Mouse (Mus musculus) C2C12 (cell line): ENCODE data around the gene Elmo3. TPM values are rescaled to one million over a fixed set of nuclear protein-coding genes. Genes with fewer than 3 reads are reported as not detected.

Experiments
- H3K27me3 ChIP-seq: one replicate; pipeline ENCODE4 v1.6.1; 2011; ENCODE audit not compliant: control insufficient read depth, insufficient read depth, insufficient read length
- H3K36me3 ChIP-seq: one replicate; pipeline ENCODE4 v1.6.1; 2011; ENCODE audit not compliant: control insufficient read depth, insufficient read depth
- H3K4me3 ChIP-seq: one replicate; pipeline ENCODE4 v1.5.1; 2011; ENCODE audit warnings: mild to moderate bottlenecking, control low read depth; ENCODE audit not compliant: poor library complexity, insufficient read depth, severe bottlenecking
- H3K79me2 ChIP-seq: one replicate; pipeline ENCODE4 v1.6.1; 2011; ENCODE audit not compliant: control insufficient read depth, insufficient read depth
- H3K79me3 ChIP-seq: one replicate; pipeline ENCODE4 v1.6.1; 2011; ENCODE audit warnings: low read depth, control low read depth
- H3ac ChIP-seq: one replicate; pipeline ENCODE3; 2011; ENCODE audit warnings: low read depth; ENCODE audit not compliant: control insufficient read depth, insufficient read length
- CEBPB ChIP-seq: IDR thresholded peaks from one replicate; pipeline ENCODE4 v1.6.1; 2011; ENCODE audit warnings: low read depth, mild to moderate bottlenecking, control low read depth, moderate library complexity
- CTCF ChIP-seq: IDR thresholded peaks from one replicate; pipeline ENCODE4 v1.5.1; 2011; ENCODE audit not compliant: control insufficient read depth, insufficient read depth, insufficient read length
- FOSL1 ChIP-seq: IDR thresholded peaks from one replicate; pipeline ENCODE4 v1.8.0; 2011; ENCODE audit warnings: mild to moderate bottlenecking, low read length; ENCODE audit not compliant: poor library complexity, insufficient read depth, severe bottlenecking
- MAX ChIP-seq: IDR thresholded peaks from one replicate; pipeline ENCODE4 v1.6.1; 2011; ENCODE audit warnings: mild to moderate bottlenecking, control low read depth
- MYOD1 ChIP-seq: IDR thresholded peaks from one replicate; pipeline ENCODE4 v1.6.1; 2011; ENCODE audit warnings: low read depth; ENCODE audit not compliant: control insufficient read depth, insufficient read length
- MYOG ChIP-seq: IDR thresholded peaks from one replicate; pipeline ENCODE4 v1.6.1; 2011; ENCODE audit not compliant: control insufficient read depth, insufficient read length; ENCODE audit errors: extremely low read depth
- USF1 ChIP-seq: IDR thresholded peaks from one replicate; pipeline ENCODE4 v1.6.1; 2011; ENCODE audit warnings: low read depth, mild to moderate bottlenecking, control low read depth, moderate library complexity
- polyA plus RNA-seq: library from polyadenylated mRNA; unstranded; fragments of >200 nt; fragmentation: generic; extraction: Trizol; gene quantifications from one replicate; pipeline ENCODE4 v1.2.1, GENCODE M21; 2012; ENCODE audit warnings: missing spikeins

The Elmo3 gene
- polyA plus RNA-seq, 1 experiment, result 0.50 TPM

DNA sequence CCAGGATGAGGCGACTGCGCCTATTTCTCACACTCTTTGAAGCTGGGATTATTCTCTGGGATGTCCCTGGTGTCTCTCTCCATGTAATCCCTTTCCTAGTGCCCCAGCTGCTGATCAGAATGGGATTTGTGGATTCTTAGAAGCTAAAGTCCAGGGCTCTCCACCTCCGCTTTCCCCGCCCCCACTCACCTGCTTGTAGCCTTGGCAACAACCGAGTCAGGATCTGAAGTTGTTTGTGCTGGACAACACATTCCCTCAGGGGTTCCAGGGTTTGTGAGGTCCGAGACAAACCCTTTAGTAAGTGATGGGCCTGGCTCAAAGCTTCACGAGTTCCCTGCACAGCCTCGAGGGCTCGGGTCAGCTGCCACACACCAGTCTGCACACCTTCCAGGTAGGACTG is 10.6 kb upstream of the Elmo3 start:
- peaks cover 21% of the 10 kb centered on the region for H3K79me3 ChIP-seq

DNA sequence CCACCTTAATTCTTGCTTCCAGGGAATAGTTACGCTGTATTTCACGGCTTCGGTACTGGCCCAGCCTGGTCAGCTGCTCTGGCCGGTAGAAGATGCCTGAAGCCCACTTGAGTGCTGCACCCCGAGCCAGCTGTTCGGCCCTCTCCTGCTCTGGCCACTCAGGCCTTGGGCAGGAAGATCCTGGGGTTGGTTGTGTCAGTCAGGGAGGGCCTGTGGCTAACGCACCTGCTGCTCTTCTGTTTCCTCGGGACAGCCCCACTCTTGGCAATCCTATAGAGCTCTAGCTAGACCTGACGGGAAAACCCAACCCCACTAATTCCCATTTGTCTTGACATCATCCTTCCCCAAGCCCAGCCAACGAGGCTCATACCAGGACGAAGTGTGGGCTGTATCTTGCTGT is 10.1 kb upstream of the Elmo3 start:
- peaks cover 17% of the 10 kb centered on the region for H3K36me3 ChIP-seq
- peaks cover 23% of the 10 kb centered on the region for H3K79me3 ChIP-seq
- no peaks in the 10 kb centered on the region for H3K27me3 ChIP-seq
- H3K79me2 ChIP-seq, result peaks cover 33% of the 10 kb centered on the region
- H3ac ChIP-seq, result no peak overlapping the region
- no peak overlapping the region for H3K4me3 ChIP-seq
- TF ChIP-seq FOSL1, result no peak
- no peak for TF ChIP-seq USF1

More for the DNA sequence above, 10.6 kb upstream of the Elmo3 start:
- Histone ChIP-seq H3ac (no peak overlapping the region), H3K4me3 (no peak overlapping the region), H3K36me3 (peaks cover 12% of the 10 kb centered on the region), H3K27me3 (no peaks in the 10 kb centered on the region), H3K79me2 (peaks cover 29% of the 10 kb centered on the region)
- no peak for TF ChIP-seq MAX
- no peak for TF ChIP-seq FOSL1
- no peak for TF ChIP-seq CEBPB
- no peak for TF ChIP-seq USF1
- TF ChIP-seq MYOD1, result no peak
- TF ChIP-seq CTCF, result no peak
- no peak for TF ChIP-seq MYOG

DNA sequence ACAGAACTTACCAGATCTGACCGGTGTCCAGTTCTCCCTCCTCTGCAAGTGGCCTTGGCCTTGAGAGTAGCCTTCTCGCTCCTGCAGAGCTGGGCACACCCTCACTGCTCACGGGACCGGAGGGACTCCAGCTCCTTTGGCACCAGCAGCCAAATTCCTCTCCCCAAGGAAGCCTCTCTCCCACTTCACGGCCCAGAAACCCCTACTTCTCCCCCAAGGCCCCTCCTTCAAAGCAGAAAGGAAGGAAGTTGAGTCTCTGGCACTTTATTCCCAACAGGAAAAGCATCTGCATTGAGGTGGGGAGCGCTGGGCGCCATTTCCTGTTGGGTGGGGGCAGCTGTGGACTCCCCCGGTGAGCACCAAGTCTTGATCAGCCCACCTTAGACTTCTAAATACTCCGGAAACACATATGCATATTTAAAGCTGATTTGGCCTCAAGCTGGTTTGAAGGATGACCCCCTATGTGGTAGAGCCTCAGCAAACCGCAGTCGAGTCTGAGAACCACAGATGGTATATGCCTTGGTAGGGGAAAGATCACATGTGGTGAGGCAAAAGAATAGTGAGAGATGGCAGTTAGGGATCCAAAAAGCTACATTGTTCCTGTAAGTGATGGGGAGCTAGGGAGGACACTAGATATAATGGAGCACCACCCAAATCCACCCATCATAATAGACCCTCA is 9.4 kb upstream of the Elmo3 start, which contains the start of gene Exoc3l:
Exoc3l (minus strand) TSS at position 207 of the 679 bp plus-strand sequence.
- Histone ChIP-seq H3K4me3 (peak within 1 kb of the TSS; percentile 97), H3K79me2 (peaks cover 41% of the 10 kb centered on the region), H3K36me3 (peaks cover 25% of the 10 kb centered on the region), H3ac (no peak within 1 kb of the TSS), H3K79me3 (peaks cover 25% of the 10 kb centered on the region), H3K27me3 (no peaks in the 10 kb centered on the region)
- TF ChIP-seq CTCF, result no peak
- TF ChIP-seq MYOG, result no peak
- TF ChIP-seq CEBPB, result no peak
- TF ChIP-seq MYOD1, result no peak

DNA sequence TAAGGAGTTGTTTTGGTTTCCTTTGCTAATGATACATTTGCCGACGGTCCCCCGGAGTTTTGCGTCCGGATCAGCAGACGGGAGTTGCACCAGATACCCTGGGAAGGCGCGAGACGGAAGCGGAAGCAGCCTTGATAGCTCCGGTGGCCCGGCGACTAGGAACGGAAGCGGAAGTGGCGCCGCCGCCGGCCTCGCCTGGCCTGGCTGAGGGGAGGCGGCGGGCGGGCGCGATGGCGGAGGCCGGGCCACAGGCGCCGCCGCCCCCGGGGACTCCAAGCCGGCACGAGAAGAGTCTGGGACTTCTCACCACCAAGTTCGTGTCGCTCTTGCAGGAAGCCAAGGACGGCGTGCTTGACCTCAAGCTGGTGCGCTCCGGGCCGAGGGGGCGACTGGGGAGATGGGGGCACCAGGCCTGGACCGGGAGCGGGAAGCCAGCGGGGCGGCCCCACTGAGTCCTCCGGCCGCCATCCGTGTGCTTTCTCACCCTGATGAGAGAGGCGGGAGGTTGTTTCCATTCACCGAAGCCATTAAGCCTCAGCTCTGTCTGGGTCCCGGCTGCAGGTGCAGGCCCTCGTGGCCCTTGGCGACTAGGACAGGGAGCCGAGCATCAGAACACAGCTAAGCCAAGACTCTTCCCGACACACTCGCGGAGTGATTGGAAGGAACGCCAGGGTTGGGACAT is 7.7 kb upstream of the Elmo3 start, which contains the start of gene E2f4:
E2f4 (plus strand) TSS at position 153 of the 682 bp plus-strand sequence.
- peak within 1 kb of the TSS; percentile 97 for H3K4me3 ChIP-seq
- H3K79me3 ChIP-seq, result peaks cover 26% of the 10 kb centered on the region
- H3K36me3 ChIP-seq, result peaks cover 41% of the 10 kb centered on the region
- H3K79me2 ChIP-seq, result peaks cover 56% of the 10 kb centered on the region
- no peak for TF ChIP-seq CTCF
- TF ChIP-seq MAX, result peak; percentile 44
- no peak for TF ChIP-seq FOSL1
- TF ChIP-seq MYOG, result no peak
- no peak for TF ChIP-seq USF1
- TF ChIP-seq CEBPB, result no peak
- no peak for TF ChIP-seq MYOD1
- H3ac ChIP-seq, result peak within 1 kb of the TSS; percentile 96
- no peaks in the 10 kb centered on the region for H3K27me3 ChIP-seq

DNA sequence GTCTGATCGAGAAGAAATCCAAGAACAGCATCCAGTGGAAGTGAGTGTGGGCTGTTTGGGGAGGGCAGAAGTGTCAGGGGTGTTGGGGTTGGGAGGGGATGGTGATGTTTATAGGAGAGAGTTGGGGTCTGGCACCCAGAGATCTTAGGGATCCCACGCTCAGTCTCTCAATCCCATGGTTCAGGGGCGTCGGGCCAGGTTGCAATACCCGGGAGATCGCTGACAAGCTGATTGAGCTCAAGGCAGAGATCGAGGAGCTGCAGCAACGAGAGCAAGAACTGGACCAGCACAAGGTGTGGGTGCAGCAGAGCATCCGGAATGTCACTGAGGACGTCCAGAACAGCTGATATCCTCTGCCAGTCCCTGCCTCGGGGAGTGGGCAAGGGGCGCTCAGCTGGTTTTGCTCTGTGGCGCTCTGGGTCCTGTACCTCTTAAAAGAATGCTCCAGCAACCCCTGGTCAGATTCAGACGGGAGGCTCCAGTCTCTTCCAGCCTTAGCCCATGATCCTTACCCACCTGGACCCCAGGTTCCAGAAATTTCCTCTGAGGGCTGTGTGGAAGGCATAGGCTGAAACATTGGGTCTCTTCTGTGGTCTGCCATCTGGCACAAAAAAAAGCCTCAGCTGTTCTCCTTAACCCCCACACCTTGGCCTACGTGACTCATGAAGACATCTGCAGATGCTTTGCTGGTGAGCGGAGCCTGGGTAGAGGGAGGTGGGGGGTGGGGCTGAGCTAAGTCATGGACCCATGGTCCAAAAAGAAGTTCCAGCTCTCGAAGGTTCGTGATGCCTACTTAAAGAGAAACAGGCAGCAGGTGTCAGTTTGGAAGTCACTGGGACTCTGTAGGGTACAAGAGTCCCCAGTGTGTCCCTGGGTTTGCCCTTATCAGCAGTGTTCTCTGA is 6.8 kb upstream of the Elmo3 start:
- peaks cover 59% of the 10 kb centered on the region for H3K79me2 ChIP-seq
- peaks cover 47% of the 10 kb centered on the region for H3K36me3 ChIP-seq
- TF ChIP-seq MAX, result no peak
- peak; percentile 28 for TF ChIP-seq MYOD1
- H3K27me3 ChIP-seq, result no peaks in the 10 kb centered on the region
- H3K4me3 ChIP-seq, result peak overlapping the region; percentile 97
- H3K79me3 ChIP-seq, result peaks cover 29% of the 10 kb centered on the region
- H3ac ChIP-seq, result peak overlapping the region; percentile 96
